Mouse (Mus musculus) limb, embryonic 10.5 days (tissue): ENCODE measurements around the gene Tnfsf4. TPM values are rescaled to one million over a fixed set of nuclear protein-coding genes. Genes with fewer than 3 reads are reported as not detected.

Experiments used
- DNase-seq: peaks from one replicate; pipeline ENCODE4 v3.0.0-alpha.2; 2017; ENCODE audit warnings: low spot score
- H3K27ac ChIP-seq: fragments of 300-500 bp; sonication (generic); 2 replicates; pipeline ENCODE4 v1.5.1; 2016; ENCODE audit warnings: mild to moderate bottlenecking
- H3K27me3 ChIP-seq: fragments of 300-500 bp; sonication (generic); 2 replicates; pipeline ENCODE4 v1.6.1; 2016; ENCODE audit warnings: low read depth, mild to moderate bottlenecking; ENCODE audit not compliant: poor library complexity, severe bottlenecking
- H3K36me3 ChIP-seq: fragments of 300-500 bp; sonication (generic); 2 replicates; pipeline ENCODE4 v1.6.1; 2016; ENCODE audit warnings: mild to moderate bottlenecking, moderate library complexity
- H3K4me1 ChIP-seq: fragments of 300-500 bp; sonication (generic); 2 replicates; pipeline ENCODE4 v1.6.1; 2016
- H3K4me3 ChIP-seq: fragments of 300-500 bp; sonication (generic); 2 replicates; pipeline ENCODE4 v1.5.1; 2016; ENCODE audit warnings: mild to moderate bottlenecking, moderate library complexity
- H3K9me3 ChIP-seq: fragments of 300-500 bp; sonication (generic); replicated peaks from 2 replicates; pipeline ENCODE4 v1.6.1; 2016; ENCODE audit warnings: mild to moderate bottlenecking
- WGBS: fragments of 180-500 bp; shearing (Covaris S2); methylation state at CpG from one replicate; pipeline ENCODE4 v1.1.7; 2016; 5-methylcytosine and 5-hydroxymethylcytosine counted together
- polyA plus RNA-seq: library from polyadenylated mRNA; unstranded; fragments of >200 nt; fragmentation: Nextera tagmentation; extraction: Ambion mirVana; gene quantifications from 2 replicates; pipeline ENCODE4 v1.2.1, GENCODE M21; 2016

Gene Tnfsf4
- polyA plus RNA-seq = 0.08 TPM in 1 of 2 replicates, not detected in the other

GRCm38 (mm10) chr1:161394931-161395459 lies at the start of gene Tnfsf4:
Gene Tnfsf4 (plus strand): TSS chr1:161395409.
- Histone ChIP-seq H3K4me1 (0 out of 2 replicates have a peak, but pooled peaks cover 7% of the 10 kb centered on the region), H3K27me3 (no peaks in the 10 kb centered on the region), H3K9me3 (no peaks in the 10 kb centered on the region), H3K36me3 (no peaks in the 10 kb centered on the region), H3K4me3 (no peak within 1 kb of the TSS), H3K27ac (no peak within 1 kb of the TSS)
- no peak for DNase-seq
- WGBS = 75% methylated on average over 6 of the region's 6 CpGs

DNA sequence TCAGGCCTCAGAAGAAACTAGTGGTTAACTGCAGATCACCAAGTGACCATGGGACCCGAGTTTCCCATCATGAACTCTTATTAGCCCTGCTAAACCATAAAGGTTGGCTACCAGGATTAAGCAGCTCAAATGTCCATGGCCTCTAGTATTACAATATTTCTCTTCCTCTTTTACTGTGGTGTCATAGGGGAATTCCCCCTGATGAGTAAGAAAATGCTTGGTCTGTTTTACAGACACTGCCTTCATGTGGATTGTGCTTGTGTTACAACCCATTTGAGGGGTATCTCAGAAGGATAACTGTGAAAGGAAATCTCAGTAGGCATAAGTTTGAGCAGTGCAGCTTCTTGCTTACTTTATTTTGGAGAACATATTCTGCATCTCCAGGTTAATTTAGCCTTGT lies 44.2 kb upstream of the Tnfsf4 start:
- H3K9me3 ChIP-seq = no peaks in the 10 kb centered on the region
- H3K36me3 ChIP-seq = no peaks in the 10 kb centered on the region
- H3K27me3 ChIP-seq = no peaks in the 10 kb centered on the region
- no peak overlapping the region for H3K27ac ChIP-seq
- no peaks in the 10 kb centered on the region for H3K4me1 ChIP-seq
- DNase-seq = no peak
- H3K4me3 ChIP-seq = no peak overlapping the region
- WGBS = 76% methylated on average over 1 of the region's 1 CpGs

DNA sequence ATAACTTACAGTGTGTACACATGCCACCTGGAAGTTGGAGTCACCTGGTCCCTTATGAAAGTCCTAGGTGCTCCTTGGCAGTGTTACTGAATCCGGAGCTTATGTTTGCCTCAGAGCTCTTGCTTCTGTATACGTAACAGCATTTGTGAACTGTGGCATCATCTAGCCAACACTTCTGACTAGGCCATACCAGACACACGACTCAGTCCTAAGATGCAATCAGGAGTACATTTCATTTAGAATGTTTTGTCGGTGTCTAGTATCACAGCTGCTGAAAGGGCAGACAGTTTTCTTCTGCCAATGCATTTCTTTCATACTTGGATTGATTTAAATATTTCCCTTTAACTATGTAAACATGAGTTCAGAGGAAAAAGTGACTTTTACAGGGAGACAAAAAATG lies 30.2 kb upstream of the Tnfsf4 start:
- no peak for DNase-seq
- no peak overlapping the region for H3K4me3 ChIP-seq
- H3K27me3 ChIP-seq = no peaks in the 10 kb centered on the region
- H3K27ac ChIP-seq = no peak overlapping the region
- H3K4me1 ChIP-seq = no peaks in the 10 kb centered on the region
- WGBS = 92% methylated on average over 4 of the region's 4 CpGs
- no peaks in the 10 kb centered on the region for H3K9me3 ChIP-seq
- H3K36me3 ChIP-seq = no peaks in the 10 kb centered on the region

GRCm38 (mm10) chr1:161371919-161372318 lies 23.3 kb upstream of the Tnfsf4 start:
- H3K27ac ChIP-seq = no peak overlapping the region
- no peak overlapping the region for H3K4me3 ChIP-seq
- no peak for DNase-seq
- H3K9me3 ChIP-seq = no peaks in the 10 kb centered on the region
- no peaks in the 10 kb centered on the region for H3K27me3 ChIP-seq
- no peaks in the 10 kb centered on the region for H3K36me3 ChIP-seq
- WGBS = 85% methylated on average over 2 of the region's 2 CpGs
- no peaks in the 10 kb centered on the region for H3K4me1 ChIP-seq

DNA sequence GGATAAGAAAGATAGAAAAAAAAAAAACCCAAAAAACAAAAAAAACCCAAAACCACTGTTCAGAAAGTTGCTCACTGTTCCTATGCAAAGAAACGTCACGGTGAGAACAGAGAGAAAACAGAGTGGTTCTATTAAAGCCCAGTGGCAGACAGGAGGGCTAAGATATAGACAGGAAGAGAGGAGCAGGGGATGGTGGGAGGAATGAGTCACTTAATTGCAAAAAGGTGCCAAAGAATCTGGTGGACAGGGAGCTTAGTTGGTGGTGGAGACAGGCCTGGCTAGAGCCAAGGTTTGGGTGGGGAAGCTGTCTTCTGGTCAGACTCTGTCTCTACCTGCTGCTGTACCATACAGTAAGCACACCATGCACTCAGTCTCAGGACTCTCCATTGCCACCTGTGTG lies 19.3 kb upstream of the Tnfsf4 start:
- Histone ChIP-seq H3K9me3 (no peaks in the 10 kb centered on the region), H3K27ac (no peak overlapping the region), H3K4me1 (peaks cover 14% of the 10 kb centered on the region), H3K36me3 (no peaks in the 10 kb centered on the region), H3K27me3 (no peaks in the 10 kb centered on the region), H3K4me3 (no peak overlapping the region)
- no peak for DNase-seq
- WGBS = 85% methylated on average over 2 of the region's 2 CpGs

- 86% methylated on average over 3 of the region's 3 CpGs for WGBS
- no peaks in the 10 kb centered on the region for H3K9me3 ChIP-seq
- no peak for DNase-seq
- no peak overlapping the region for H3K4me3 ChIP-seq
- no peaks in the 10 kb centered on the region for H3K36me3 ChIP-seq
- H3K4me1 ChIP-seq = peaks cover 15% of the 10 kb centered on the region
- no peak overlapping the region for H3K27ac ChIP-seq
- H3K27me3 ChIP-seq = no peaks in the 10 kb centered on the region
Measured at GRCm38 (mm10) chr1:161378571-161378970, 16.6 kb upstream of the Tnfsf4 start.

GRCm38 (mm10) chr1:161379685-161380424 lies 15.4 kb upstream of the Tnfsf4 start:
- H3K4me1 ChIP-seq = peaks cover 15% of the 10 kb centered on the region
- no peaks in the 10 kb centered on the region for H3K36me3 ChIP-seq
- H3K27me3 ChIP-seq = no peaks in the 10 kb centered on the region
- 25% methylated on average over 11 of the region's 11 CpGs for WGBS
- no peak overlapping the region for H3K27ac ChIP-seq
- no peak for DNase-seq
- H3K4me3 ChIP-seq = peak overlapping the region; percentile 8; the same call in 1 of the 2 replicates
- no peaks in the 10 kb centered on the region for H3K9me3 ChIP-seq

GRCm38 (mm10) chr1:161380425-161380780 lies 14.8 kb upstream of the Tnfsf4 start:
- H3K27ac ChIP-seq = no peak overlapping the region
- WGBS = 23% methylated on average over 5 of the region's 5 CpGs
- no peaks in the 10 kb centered on the region for H3K27me3 ChIP-seq
- no peaks in the 10 kb centered on the region for H3K9me3 ChIP-seq
- H3K4me3 ChIP-seq = peak overlapping the region; percentile 8; the same call in 1 of the 2 replicates
- no peaks in the 10 kb centered on the region for H3K36me3 ChIP-seq
- peak; percentile 31 for DNase-seq
- peaks cover 15% of the 10 kb centered on the region for H3K4me1 ChIP-seq

GRCm38 (mm10) chr1:161390066-161390465 lies 5.1 kb upstream of the Tnfsf4 start:
- Histone ChIP-seq H3K4me3 (no peak overlapping the region), H3K36me3 (no peaks in the 10 kb centered on the region), H3K27ac (no peak overlapping the region), H3K4me1 (no peaks in the 10 kb centered on the region), H3K27me3 (no peaks in the 10 kb centered on the region), H3K9me3 (no peaks in the 10 kb centered on the region)
- no peak for DNase-seq
- 61% methylated on average over 2 of the region's 2 CpGs for WGBS

GRCm38 (mm10) chr1:161392906-161393305 lies 2.3 kb upstream of the Tnfsf4 start:
- no peaks in the 10 kb centered on the region for H3K36me3 ChIP-seq

DNA sequence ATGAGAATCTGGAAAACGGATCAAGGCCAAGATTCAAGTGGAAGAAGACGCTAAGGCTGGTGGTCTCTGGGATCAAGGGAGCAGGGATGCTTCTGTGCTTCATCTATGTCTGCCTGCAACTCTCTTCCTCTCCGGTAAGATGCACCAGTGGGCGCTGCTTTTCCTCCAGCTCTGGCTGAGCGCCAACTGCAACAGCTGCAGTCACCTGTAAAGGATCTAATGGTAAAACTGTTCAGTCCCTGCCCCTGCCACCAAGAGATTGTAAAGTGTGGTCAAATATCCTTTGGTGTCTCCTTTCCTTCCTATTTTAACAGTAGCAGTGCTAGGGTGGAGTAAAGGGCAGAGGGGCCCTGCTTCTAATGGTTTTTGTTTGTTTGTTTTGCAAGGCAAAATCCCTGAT lies 401 bp downstream of the Tnfsf4 start:
- Histone ChIP-seq H3K27ac (no peak overlapping the region), H3K27me3 (no peaks in the 10 kb centered on the region), H3K4me3 (no peak overlapping the region), H3K36me3 (no peaks in the 10 kb centered on the region), H3K4me1 (0 out of 2 replicates have a peak, but pooled peaks cover 7% of the 10 kb centered on the region), H3K9me3 (no peaks in the 10 kb centered on the region)
- no peak for DNase-seq
- WGBS = 70% methylated on average over 5 of the region's 5 CpGs

More at GRCm38 (mm10) chr1:161392906-161393305, 2.3 kb upstream of the Tnfsf4 start:
- Histone ChIP-seq H3K4me3 (no peak overlapping the region), H3K27me3 (no peaks in the 10 kb centered on the region), H3K9me3 (no peaks in the 10 kb centered on the region), H3K4me1 (0 out of 2 replicates have a peak, but pooled peaks cover 7% of the 10 kb centered on the region), H3K27ac (no peak overlapping the region)
- WGBS = 91% methylated on average over 10 of the region's 10 CpGs
- no peak for DNase-seq

DNA sequence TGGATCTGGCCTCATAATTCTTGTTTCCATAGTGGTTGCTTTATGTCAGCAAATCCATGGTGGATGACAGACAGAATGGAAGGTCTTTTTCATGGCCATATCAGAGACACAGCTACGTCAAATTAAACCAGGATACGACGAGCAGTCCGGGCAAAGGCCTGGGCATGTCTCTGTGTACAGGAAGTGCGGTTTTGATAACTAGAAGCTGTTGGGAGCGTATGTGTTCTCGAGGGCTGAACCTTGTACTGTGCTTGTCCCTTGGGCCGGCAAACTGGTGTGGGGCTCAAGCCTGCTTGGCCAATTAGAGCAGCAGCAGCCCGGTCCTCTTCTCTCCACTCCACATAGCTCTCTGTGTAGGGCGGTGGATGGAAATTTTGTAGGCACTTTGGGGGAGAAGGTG lies 1.1 kb downstream of the Tnfsf4 start:
- WGBS = 90% methylated on average over 10 of the region's 10 CpGs
- no peaks in the 10 kb centered on the region for H3K36me3 ChIP-seq
- H3K4me3 ChIP-seq = no peak overlapping the region
- no peaks in the 10 kb centered on the region for H3K27me3 ChIP-seq
- DNase-seq = no peak
- no peaks in the 10 kb centered on the region for H3K9me3 ChIP-seq
- no peak overlapping the region for H3K27ac ChIP-seq
- H3K4me1 ChIP-seq = 0 out of 2 replicates have a peak, but pooled peaks cover 7% of the 10 kb centered on the region

DNA sequence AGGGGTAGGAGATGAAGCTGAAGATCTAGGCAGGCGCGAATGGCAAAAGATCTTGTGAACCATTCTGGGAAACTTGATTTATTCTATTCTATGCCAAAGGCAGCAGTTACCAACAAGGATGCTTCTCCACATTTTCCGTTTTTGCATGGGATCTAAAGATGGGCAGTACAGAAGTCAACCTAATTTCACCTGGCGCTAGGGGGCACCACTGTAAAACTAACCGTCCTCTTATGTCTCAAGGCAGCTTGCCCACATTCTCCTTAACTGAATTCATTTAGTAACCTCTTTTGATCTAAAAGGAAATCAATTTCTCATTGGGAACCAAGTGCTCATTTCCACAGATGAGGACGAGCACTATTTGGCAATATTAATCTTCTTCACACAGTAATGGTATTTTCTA lies 4.9 kb downstream of the Tnfsf4 start:
- no peaks in the 10 kb centered on the region for H3K27me3 ChIP-seq
- no peak overlapping the region for H3K4me3 ChIP-seq
- DNase-seq = peak; percentile 53
- H3K9me3 ChIP-seq = no peaks in the 10 kb centered on the region
- H3K27ac ChIP-seq = no peak overlapping the region
- WGBS = 27% methylated on average over 6 of the region's 6 CpGs
- H3K4me1 ChIP-seq = peaks cover 23% of the 10 kb centered on the region
- no peaks in the 10 kb centered on the region for H3K36me3 ChIP-seq
